Mouse (Mus musculus): Measurements from ENCODE around the gene Lrrc3b.

Gene Lrrc3b

DNA sequence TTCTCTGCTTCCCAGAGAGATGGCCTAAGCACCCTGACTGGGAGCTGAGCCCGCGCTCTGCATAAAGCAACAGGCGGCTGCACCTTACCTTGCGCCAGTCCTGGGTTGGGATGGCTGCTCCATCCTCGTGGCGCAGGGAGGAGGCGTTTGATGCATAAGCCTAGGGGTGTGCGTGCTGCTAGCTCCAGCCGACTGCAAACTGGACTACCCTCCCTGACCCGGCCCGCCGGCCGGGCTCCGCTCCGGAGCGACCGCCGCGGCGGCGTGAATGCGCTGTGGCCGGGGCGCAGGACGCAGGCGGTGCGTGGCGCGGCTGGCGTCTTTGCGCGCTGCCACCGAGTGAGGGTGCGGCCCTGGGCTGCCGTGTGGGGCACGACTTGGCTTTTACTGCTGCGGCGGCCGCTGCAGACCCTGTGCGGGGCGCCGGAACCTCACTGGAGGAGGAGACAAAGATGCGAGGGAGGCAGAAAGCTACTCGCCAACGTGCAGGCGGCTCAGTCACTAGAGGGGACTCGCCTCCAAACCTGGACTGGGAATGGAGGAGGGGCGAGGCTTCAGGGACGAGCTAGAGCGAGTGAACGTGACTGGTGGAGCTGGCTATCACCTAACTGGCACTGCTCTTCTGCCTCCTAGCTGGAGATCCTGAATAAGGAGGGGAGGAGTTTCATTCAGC is at the start of gene Lrrc3b:
Gene Lrrc3b (minus strand): TSS at position 503 of the 673 bp plus-strand sequence.
- no peak for DNase-seq (ENCODE audit: low spot score)

DNA sequence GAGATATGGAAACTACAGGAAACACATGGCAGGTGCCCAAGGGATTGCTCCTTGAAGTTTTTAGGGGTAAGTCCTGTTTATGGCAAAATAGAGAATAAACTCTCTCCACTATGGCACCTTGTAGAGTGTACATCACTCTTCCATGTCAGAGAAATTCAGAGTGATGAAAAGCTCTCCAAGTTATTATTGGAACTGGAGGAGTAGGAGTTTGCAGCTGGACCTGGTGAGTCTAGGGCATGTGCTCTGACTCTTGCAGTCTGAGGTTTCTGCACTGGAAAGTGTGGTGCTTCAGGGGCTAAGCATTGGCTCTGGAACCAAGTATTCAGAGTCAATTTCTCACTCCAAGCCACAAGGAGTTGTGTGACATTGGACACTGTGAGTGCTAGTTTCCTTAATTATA is 38.9 kb upstream of the Lrrc3b start:
- no peak for DNase-seq (ENCODE audit: low spot score)

DNA sequence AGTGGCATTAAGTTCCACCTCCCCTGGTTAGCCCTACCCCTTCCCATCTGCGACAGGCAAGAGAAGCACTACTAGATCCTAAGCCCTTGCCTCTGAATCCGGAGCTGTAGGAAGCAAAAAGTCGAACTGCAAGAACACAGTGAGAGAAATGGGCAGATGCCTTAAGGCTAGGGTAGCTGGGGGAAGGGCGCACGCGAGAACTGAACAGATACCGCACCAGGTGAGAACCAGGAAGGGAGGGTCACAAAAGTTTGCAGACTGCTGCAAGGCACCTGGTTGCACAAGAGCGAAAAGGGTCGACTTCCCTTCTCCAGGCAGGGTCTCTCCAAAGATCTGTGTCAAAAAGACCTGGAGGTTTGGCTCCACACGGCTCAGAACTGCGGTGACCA is 697 bp downstream of the Lrrc3b start:
- DNase-seq (ENCODE audit: low spot score): no peak

DNA sequence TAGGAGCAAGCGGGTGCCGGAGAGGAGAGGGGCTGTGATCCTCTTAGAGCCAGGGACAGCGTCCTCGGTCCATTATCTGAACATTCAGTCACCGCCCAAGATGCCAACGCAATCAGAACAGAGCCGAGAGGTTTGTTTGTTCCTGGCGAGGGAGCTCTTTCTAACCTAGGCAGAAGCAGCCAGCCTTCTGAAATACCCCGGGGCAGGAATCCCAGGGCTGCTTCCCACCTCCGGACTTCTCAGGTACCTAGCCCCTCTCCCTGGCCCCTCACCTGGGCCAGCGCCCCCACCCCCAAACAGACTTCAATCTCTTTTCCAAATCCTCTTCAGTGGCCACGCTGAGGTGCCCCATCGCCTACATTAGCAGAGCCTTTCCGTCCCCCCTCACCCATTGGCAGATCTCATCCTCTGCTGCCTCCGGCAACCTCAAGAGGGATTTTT is 1.3 kb downstream of the Lrrc3b start:
- DNase-seq (ENCODE audit: low spot score): no peak

GRCm38 (mm10) chr14:15437046-15437445 is 1.7 kb downstream of the Lrrc3b start:
- DNase-seq (ENCODE audit: low spot score): no peak

- DNase-seq (ENCODE audit: low spot score): no peak
Measured at GRCm38 (mm10) chr14:15436586-15436985, 2.2 kb downstream of the Lrrc3b start.

GRCm38 (mm10) chr14:15432396-15432795 is 6.4 kb downstream of the Lrrc3b start:
- no peak for DNase-seq (ENCODE audit: low spot score)

DNA sequence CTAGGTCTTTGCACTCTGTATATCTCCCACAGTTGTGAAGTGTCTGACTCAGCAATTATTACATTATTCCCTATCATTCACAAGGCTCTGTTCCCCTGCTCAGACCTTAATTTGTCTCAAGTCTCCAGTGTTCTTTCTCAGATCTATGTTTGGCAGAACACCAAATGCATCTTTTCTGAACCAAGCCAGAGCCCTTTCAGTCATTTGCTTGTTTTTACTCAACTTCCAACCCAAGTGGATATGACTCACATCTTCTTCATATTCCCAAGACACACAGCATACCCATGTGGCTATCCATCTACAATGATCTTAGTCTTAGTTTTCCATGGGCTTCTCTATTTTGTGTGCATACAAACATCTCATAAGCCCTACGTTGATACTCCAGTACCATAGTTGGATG is 17.2 kb downstream of the Lrrc3b start:
- DNase-seq (ENCODE audit: low spot score): no peak

DNA sequence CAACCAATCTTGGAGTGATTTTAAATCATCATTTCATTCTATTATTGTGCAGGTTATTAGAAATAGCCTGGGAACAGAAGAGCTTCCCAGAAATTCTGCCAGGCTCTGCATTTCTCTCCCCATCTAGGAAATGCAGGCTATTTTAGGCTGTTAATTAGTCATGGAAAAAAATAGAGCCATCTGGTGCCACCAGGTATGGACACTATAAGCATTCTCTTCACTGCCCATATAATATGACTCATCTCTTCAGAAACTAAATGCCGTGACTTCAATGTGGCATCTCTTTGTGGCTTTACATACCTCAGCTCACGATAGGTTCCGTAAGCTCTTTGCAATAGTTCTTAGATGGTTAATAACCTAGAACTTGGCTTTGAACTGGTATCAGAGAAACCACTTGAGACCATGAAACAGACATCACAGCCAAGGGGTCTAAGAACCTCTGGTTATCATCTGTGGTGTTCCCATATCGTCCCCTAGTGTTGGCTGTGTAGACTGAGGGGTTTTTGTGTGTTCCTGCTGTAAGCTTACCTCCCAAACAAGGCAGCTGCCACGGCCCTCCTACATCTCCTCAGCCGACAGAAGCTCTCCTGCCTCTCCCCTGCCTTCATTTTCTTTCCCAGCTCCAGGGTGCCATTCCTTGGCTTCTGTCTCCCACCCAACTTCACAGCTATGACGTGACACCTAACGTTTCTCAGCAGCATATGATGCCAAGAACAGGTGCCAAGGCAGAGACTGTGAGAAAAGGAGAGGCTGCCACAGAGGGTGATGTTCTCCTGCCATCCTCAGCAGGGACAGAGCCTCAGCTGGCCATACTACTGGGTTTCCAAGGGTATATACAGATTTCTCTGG is 27.9 kb downstream of the Lrrc3b start:
- DNase-seq (ENCODE audit: low spot score): no peak

DNA sequence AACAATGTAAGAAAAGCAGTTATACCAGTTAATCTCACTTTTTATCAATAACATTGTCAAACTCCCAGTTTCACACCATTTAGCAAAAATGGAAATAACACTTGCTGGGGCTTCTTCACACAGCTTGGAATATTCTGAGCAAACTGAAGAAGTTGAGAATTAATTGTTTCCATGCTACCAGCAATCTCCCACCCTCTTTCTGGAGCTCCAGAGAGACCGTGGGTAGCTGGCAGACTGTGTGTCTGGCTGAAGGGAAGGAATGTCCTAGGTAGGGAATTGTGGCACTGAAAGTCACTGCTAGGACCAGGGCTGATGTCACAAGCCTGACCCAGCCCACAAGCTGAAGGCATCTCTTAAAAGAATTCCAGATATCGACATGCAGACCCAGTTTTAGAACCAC is 53.3 kb downstream of the Lrrc3b start:
- DNase-seq (ENCODE audit: low spot score): no peak

- DNase-seq (ENCODE audit: low spot score): no peak
Measured at GRCm38 (mm10) chr14:15384972-15385371, 53.8 kb downstream of the Lrrc3b start.

GRCm38 (mm10) chr14:15384532-15384931 is 54.3 kb downstream of the Lrrc3b start:
- DNase-seq (ENCODE audit: low spot score): no peak

- no peak for DNase-seq (ENCODE audit: low spot score)
Measured at GRCm38 (mm10) chr14:15383133-15383532, 55.7 kb downstream of the Lrrc3b start.

DNA sequence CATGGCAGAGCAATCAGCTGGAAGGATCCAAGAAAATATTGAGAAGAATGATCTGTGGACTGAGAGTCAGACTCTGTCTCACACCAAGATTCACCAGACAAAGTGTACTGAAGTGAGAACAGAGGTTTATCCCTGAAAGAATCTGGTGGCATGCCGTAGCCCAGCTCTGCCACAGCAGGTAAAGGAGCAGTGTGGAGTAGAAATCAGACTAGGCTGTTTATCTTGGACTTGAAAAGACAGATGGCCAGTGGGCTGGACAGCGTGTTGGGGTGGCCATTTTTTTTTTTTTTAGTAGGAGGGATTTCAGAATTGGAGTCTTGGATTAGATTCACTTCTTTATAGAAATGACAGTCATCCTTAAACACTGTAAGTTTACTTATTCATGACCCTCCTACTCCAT is 61.4 kb downstream of the Lrrc3b start:
- DNase-seq (ENCODE audit: low spot score): no peak

- DNase-seq (ENCODE audit: low spot score): no peak
Measured at GRCm38 (mm10) chr14:15376786-15377185, 62.0 kb downstream of the Lrrc3b start.

GRCm38 (mm10) chr14:15374271-15374670 is 64.5 kb downstream of the Lrrc3b start:
- DNase-seq (ENCODE audit: low spot score): no peak

GRCm38 (mm10) chr14:15372985-15373384 is 65.8 kb downstream of the Lrrc3b start:
- DNase-seq (ENCODE audit: low spot score): no peak

GRCm38 (mm10) chr14:15365045-15365444 is 73.7 kb downstream of the Lrrc3b start:
- no peak for DNase-seq (ENCODE audit: low spot score)

DNA sequence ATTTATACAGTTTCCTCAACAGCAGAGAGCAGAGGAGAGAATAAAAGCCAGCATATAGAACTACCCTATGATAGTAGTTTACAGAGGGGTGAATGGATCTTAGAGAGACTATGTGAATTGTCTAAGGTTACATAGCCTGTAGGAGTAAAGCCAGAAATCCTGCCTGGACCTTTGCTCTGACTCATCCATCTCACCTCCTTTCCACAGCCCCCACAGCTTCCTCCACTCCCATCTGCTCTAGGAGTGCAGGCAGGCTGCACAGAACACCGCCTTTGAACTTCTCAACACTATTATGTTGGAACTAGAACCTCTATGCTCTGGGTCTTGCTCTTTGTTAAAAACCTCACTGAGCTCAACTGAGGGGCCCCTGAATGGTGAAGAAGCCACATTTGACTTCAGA is 78.9 kb downstream of the Lrrc3b start:
- no peak for DNase-seq (ENCODE audit: low spot score)

DNA sequence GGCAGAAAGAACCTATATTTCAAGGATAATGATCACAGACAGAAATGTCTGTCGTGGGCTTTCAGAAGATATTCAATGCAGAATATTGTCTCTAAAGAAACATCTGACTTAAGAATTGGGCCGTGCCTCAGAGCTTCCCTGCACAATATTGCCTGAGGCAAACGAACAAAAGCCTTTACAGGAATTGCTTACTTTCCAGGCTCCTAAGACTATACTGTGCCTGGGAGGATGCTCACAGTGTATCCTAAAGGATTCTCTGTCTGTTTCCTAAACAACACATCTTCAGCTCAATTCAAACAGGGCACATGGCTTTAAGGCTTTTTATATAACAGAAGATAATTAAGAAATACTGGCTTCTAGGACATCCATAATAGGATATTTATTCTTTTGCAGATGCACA is 79.7 kb downstream of the Lrrc3b start:
- DNase-seq (ENCODE audit: low spot score): no peak

DNA sequence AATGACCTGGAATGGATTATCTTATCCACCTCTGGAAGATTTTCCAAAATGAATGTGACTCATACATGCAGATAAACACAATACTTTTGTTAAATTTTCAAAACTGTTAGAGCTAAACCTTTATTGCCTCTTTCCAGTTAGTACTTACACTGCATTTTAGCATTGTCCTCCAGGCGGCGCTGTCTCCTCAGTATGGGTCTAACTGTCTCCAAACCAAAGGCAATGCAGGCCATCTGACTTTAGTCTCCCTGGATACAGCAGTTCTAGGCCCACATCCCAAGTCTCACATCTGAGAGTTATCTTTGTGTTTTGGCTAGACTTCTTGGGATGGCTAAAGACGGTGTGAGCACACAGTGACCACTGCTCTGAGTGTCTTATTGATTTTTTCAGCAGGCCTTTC is 83.3 kb downstream of the Lrrc3b start:
- DNase-seq (ENCODE audit: low spot score): peak; percentile 77

- DNase-seq (ENCODE audit: low spot score): no peak
Measured at GRCm38 (mm10) chr14:15354299-15354698, 84.5 kb downstream of the Lrrc3b start.

- no peak for DNase-seq (ENCODE audit: low spot score)
Measured at GRCm38 (mm10) chr14:15333130-15333529, 105.7 kb downstream of the Lrrc3b start.

- no peak for DNase-seq (ENCODE audit: low spot score)
Measured at GRCm38 (mm10) chr14:15331370-15331769, 107.4 kb downstream of the Lrrc3b start.

All from layer of hippocampus, adult 9-10 months (tissue).